In genomic region chr3:157492043-157492442, GRCm38 (mm10) we compare ENCODE assay signal across 16 mouse cellular contexts.
"Had no signal": no experiment of that assay in that cellular context is flagged by ENCODE, and none has a peak within 500 bp of the region (broad histone marks: within the 10 kb centered on the region; RNA-seq: fewer than 3 reads in every experiment).

No protein-coding gene starts in this region.

- H3K4me2 ChIP-seq: limb, embryonic 15.5 days; liver, embryonic 12.5 days; lung, embryonic 14.5 days; midbrain, embryonic 12.5 days; neural tube, embryonic 15.5 days had no signal

- H3K36me3 ChIP-seq: limb, embryonic 15.5 days; liver, embryonic 12.5 days; midbrain, embryonic 12.5 days; neural tube, embryonic 15.5 days had no signal

- H3K9ac ChIP-seq: limb, embryonic 15.5 days; liver, embryonic 12.5 days; lung, embryonic 14.5 days; midbrain, embryonic 12.5 days; neural tube, embryonic 15.5 days had no signal

- H3K27ac ChIP-seq: limb, embryonic 15.5 days; liver, embryonic 12.5 days; midbrain, embryonic 12.5 days; neural tube, embryonic 15.5 days had no signal

- DNase-seq: kidney, adult 8-10 months; kidney, postnatal 25 days; layer of hippocampus, adult 9-11 months; layer of hippocampus, postnatal 36 days; lung, embryonic 14.5 days; lung, postnatal 10 days; lung, postnatal 4 days; right cerebral cortex, postnatal 4 days; spleen, adult 18-20 months; thymus, adult 18-20 months; thymus, postnatal 25 days had no signal

- H3K27me3 ChIP-seq: limb, embryonic 15.5 days; liver, embryonic 12.5 days; midbrain, embryonic 12.5 days; neural tube, embryonic 15.5 days had no signal

- ATAC-seq: liver, embryonic 12.5 days had no signal

- H3K4me1 ChIP-seq: limb, embryonic 15.5 days; liver, embryonic 12.5 days; midbrain, embryonic 12.5 days; neural tube, embryonic 15.5 days had no signal

- H3K4me3 ChIP-seq: limb, embryonic 15.5 days; liver, embryonic 12.5 days; midbrain, embryonic 12.5 days; myocyte; neural tube, embryonic 15.5 days had no signal

- H3K9me3 ChIP-seq: limb, embryonic 15.5 days; liver, embryonic 12.5 days; midbrain, embryonic 12.5 days; neural tube, embryonic 15.5 days had no signal
